Mouse (Mus musculus) retina, postnatal 7 days (tissue): Measurements from ENCODE around the gene Tmem52.
"Not testable (repeated sequence)": the region's sequence is repeated elsewhere in the genome, so short reads cannot be mapped to it uniquely, and the experiment has no call there.

Source experiments
- DNase-seq: peaks from one replicate; pipeline ENCODE4 v3.0.0-alpha.2; 2012; ENCODE audit warnings: low read depth, low spot score

Tmem52 gene

DNA sequence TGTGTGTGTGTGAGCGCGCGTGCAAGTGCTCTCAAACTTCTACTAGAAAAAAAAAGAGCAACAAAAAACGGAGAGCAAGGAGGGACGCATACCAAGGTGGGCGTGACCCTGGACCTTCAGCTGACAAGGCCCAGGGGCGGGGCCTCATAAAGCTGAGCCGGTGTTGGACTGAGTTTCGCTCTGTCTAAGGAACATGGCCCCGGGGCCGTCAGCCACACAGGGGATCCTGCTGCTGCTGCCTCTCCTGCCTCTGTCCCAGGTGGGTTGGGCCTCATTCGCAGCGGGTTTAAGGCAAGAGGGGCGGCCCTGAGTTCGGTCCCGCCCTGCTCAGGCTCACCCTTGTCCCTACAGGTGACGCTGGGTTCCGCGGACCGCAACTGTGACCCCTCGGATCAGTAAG is at the start of gene Tmem52:
TSS of gene Tmem52 (plus strand) at position 163 of the 400 bp plus-strand sequence.
- DNase-seq: no peak

- no peak for DNase-seq
Measured at GRCm38 (mm10) chr4:155420137-155420536, 48.8 kb upstream of the Tmem52 start.

GRCm38 (mm10) chr4:155421412-155422370 is 47.2 kb upstream of the Tmem52 start:
- not testable (repeated sequence) for DNase-seq

DNA sequence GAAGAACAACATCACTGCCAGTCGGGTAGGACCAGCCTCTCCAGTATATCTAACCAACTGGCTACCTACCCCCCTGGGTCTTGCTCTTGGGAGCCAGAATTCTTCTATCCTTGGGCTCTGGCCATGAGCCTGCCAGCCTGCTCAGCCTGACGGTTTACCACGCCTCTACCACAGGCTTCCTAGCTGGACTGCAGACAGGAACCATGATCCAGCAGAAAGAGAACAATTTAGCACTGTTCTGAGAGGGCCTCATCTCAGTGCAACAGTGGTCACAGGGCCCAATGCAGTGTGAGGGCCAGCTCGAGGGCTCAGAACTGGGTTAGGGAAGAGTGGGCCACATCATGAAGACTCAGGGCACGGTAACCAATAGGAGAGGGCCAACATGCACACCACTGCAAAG is 44.9 kb upstream of the Tmem52 start:
- DNase-seq: no peak

- DNase-seq: no peak
Measured at GRCm38 (mm10) chr4:155426272-155426671, 42.6 kb upstream of the Tmem52 start.

DNA sequence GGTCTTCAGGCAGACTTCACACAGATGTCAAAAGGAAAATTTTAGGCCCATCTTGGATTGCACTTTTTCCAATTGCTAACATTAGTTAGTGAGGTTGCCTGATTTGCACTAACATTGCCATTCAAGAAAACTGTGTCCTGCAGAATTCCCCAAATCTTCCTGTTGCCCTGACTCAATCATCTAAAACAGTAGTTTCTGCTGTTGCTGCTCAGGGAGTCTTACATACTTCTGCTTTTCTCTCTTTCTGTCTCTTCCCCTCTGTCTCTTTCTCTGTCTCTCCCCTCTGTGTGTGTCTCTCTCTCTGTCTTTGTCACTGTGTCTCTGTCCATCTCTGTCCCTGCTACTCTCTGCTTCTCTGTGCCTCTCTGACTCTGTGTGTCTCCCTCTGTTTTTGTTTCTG is 40.5 kb upstream of the Tmem52 start:
- DNase-seq: no peak

- no peak for DNase-seq
Measured at GRCm38 (mm10) chr4:155429202-155429601, 39.7 kb upstream of the Tmem52 start.

- DNase-seq: no peak
Measured at GRCm38 (mm10) chr4:155432358-155432757, 36.6 kb upstream of the Tmem52 start.

GRCm38 (mm10) chr4:155433993-155434392 is 34.9 kb upstream of the Tmem52 start:
- no peak for DNase-seq

- DNase-seq: no peak
Measured at GRCm38 (mm10) chr4:155442808-155443207, 26.1 kb upstream of the Tmem52 start.

DNA sequence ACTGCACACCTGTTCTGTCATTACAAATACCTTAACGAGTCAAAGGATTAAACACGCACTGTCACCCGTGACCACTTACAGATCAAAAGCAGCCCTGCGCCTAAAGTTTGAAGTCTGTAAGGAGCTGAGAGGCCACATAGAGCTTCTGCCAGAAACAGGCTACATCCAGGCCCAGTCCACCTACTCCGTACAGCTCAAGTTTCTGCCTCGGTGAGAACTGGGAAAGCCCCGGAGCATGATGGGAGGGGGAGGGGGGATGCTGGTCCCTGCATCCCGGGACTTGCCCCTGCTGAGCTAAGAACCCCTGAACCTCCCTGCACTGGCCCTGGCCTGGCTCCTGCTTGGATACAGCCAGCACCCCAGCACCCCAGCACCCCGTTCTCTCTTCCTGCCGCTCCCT is 17.3 kb upstream of the Tmem52 start:
- no peak for DNase-seq

GRCm38 (mm10) chr4:155458575-155458974 is 10.3 kb upstream of the Tmem52 start:
- DNase-seq: no peak

- DNase-seq: no peak
Measured at GRCm38 (mm10) chr4:155463050-155463449, 5.9 kb upstream of the Tmem52 start.

- no peak for DNase-seq
Measured at GRCm38 (mm10) chr4:155463611-155464010, 5.3 kb upstream of the Tmem52 start.

DNA sequence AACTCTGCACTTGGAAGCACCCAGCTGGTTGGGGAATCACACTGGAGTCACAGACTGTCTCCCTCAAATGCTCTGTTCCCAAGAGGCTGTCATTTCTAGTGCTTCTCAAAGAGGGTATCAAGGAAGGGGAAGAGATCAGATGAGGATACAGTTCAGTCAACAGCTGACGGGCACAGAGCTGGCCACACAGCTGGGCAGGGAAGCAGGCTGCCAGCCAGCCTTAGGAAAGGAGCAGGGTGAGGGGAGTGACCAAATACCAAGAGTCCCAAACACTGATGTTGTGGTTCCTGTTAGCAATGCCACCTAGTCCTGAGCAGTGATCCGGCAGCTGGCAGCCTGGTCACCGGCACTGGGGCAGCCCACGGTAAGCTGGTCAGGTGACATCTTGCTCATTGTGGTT is 4.9 kb upstream of the Tmem52 start:
- no peak for DNase-seq

DNA sequence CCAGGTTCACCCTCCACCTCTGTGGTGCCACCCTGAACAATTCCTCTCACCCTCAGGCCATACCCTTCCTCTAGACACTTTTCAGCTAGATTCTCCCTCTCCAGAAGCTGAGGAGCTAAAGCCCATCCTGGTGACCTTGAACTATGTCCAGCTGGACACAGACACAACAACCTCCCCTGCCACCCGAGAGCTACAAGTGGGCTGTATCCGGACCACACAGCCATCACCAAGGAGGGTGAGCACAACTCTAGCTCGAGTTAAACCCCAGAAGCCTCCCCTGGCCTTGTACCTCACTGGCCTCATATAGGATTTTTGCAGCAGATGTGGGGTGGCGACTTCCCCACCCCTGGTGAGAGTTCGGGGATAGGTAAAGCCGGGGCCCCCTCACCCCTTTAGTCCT is 3.3 kb upstream of the Tmem52 start:
- no peak for DNase-seq

DNA sequence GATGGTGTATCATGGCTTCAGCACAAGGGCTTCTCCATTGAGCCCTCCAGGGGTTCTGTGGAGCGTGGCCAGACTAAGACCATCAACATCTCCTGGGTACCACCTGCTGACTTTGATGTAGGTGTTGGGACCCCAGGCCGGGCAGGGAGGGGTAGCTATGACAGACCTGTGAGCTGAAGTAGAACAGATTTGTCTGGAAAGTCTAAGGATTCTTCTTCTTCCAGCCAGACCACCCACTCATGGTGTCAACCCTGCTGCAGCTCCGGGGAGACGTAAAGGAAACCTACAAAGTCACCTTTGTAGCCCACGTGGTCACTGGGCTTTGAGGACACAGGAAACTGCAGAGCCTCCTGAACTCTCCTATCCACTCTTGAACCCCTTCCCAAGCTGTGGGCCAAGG is 2.8 kb upstream of the Tmem52 start:
- no peak for DNase-seq

DNA sequence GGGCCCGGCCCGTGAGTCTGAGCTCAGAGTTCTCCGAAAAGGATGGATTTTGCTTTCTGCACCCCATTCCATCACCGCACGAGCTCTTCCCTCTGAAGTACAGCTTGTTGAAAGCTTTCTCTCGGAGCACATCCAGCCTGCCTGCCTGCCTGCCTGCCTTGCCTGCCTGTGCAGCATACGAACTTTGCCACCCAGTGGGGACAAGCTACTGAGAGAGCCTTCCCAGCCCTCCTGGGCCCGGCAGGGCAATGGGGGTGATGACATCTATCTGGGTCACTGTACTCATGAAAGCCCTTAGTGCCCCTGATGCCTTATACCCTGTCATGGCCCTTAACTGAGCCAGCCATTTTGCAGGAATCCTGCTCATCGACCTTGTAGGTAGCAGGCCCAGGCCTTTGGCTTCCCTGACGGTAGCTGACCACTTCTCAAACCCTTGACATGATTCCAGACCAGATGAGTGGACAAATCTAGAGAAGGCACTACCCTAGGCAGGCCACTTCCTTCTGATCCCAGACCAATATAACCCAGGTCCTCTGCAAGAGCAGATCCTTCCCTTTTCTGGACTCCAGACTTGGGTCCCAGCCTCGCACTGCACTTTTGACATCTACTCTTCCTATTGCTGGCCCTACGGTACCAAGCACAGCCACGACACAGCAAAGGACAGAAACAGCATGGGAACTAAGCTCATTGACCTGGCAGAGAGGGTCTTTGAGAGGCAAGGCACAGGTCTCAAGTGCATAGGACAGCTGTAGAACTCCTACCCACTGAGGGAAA is 1.5 kb upstream of the Tmem52 start:
- DNase-seq: no peak

- no peak for DNase-seq
Measured at GRCm38 (mm10) chr4:155469590-155470262, 812 bp downstream of the Tmem52 start.

- no peak for DNase-seq
Measured at GRCm38 (mm10) chr4:155470263-155470953, 1.5 kb downstream of the Tmem52 start.

GRCm38 (mm10) chr4:155470997-155471396 is 2.1 kb downstream of the Tmem52 start:
- DNase-seq: no peak
